Mouse (Mus musculus): ENCODE results near the gene Fbxo17.

Fbxo17 gene

GRCm38 (mm10) chr7:28766910-28767309 is 50.3 kb downstream of the Fbxo17 start:
- no peak for DNase-seq (ENCODE audit: low read depth, low spot score)

DNA sequence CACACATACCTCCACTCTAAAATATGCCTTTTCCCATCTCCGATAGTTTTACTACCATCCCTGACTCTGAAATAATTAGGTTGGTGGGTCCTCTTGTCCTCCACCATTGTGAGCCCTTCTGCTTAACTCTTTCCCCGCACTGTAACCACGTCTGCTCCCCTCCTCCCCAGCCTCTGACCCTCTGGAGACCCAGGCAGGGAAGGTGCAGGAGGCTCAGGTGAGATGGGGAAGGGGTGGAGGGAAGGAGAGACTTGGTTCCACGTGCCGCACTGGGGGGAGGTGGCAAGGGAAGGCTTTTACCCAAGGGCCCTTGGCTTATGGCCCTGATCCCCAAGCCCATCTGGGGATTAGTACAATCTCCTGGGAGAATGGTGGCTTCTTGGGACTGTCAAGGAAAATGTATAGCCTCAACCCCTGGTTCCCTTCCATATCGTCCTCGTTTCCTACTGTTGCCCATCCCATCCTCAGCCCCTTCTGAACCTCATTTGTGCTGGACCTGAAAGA is 50.9 kb downstream of the Fbxo17 start, which contains the start of gene Nfkbib:
Gene Nfkbib (minus strand): TSS at position 51 of the 504 bp plus-strand sequence.
- DNase-seq (ENCODE audit: low read depth, low spot score): no peak

DNA sequence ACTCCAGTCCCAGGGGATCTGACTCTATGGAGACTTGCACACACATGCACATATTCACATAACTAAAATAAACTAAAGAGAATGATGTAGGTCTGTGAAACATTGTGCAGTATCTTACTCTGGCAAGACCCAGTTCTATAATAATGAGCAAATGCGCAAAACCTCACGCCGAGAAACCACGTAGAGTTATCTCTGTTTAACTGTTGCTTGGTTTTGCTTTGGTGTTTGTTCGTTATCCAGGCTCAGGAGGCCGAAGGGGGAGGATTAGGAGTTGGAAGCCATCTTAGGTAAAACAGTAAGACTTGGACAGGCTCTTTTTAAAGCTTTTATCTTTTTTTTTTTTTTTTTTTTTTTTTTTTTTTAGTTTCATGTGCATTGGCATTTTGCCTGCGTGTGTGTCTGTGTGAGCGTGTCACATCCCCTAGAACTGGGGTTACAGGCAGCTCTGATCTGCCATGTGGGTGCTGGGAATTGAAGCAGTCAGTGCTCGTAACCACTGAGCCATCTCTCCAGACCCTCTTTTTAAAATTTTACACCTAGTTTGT is 52.9 kb downstream of the Fbxo17 start:
- no peak for DNase-seq (ENCODE audit: low read depth, low spot score)

DNA sequence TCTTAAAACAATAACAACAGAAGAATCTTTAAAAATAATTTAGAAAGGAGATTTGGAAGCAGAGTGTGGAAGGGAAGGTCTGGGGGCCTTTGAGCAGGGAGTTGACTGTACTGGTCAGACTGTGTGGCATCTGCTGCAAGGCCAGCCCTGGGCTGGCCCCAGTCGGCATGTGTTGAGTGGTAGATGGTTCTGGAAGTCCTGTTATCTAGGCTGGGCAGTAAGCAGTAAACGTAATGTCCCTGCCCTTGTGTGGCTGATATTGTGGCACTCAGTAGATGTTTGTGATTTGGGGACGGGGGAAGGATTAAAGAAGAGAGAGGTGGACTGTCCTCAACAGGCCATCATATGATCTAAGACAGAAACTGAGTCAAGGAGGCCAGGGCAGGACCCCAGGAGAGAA is 53.7 kb downstream of the Fbxo17 start:
- no peak for DNase-seq (ENCODE audit: low read depth, low spot score)

- DNase-seq (ENCODE audit: low read depth, low spot score): no peak
These were observed 55.3 kb downstream of the Fbxo17 start for GRCm38 (mm10) chr7:28771867-28772266.

GRCm38 (mm10) chr7:28773163-28773562 is 56.6 kb downstream of the Fbxo17 start:
- no peak for DNase-seq (ENCODE audit: low read depth, low spot score)

DNA sequence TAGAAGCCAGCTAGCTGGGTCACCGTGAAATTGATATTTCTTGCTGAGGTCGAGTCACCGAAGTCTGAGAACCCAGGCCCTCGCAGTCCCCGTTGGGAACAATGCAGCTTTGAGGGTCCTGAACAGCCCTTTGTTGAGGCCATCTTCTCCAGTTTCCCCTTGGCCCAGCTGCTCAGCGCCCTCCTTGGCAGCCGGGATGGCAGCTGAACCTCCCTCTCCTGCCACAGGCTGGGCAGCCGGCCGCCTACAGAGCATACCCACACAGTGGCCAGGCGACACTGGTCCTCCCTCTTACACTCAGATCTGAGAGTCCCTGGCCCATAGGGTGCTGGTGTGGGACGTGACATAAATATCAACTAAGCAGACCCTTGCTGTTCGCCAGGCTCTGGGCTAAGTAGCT is 57.6 kb downstream of the Fbxo17 start:
- no peak for DNase-seq (ENCODE audit: low read depth, low spot score)

GRCm38 (mm10) chr7:28775129-28775528 is 58.5 kb downstream of the Fbxo17 start:
- no peak for DNase-seq (ENCODE audit: low read depth, low spot score)

DNA sequence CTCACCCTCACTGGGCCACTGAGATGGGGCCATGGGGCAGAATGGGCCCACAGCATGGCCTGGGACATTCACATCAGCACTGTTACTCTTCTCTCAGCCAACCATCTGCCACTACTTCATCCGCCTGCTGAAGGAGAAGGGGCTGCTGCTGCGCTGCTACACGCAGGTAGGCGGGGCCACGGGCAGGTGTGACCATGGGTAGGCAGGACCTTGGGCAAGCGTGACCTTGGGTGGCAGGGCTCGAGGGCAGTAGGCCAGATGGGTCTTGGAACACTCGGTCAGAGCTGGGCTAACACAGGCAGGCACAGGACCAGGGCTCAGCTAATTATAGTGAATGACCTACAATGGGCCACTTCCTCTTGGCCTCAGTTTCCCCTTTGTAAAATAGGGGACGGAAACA is 62.2 kb downstream of the Fbxo17 start:
- DNase-seq (ENCODE audit: low read depth, low spot score): no peak

GRCm38 (mm10) chr7:28780067-28780658 is 63.6 kb downstream of the Fbxo17 start:
- no peak for DNase-seq (ENCODE audit: low read depth, low spot score)

DNA sequence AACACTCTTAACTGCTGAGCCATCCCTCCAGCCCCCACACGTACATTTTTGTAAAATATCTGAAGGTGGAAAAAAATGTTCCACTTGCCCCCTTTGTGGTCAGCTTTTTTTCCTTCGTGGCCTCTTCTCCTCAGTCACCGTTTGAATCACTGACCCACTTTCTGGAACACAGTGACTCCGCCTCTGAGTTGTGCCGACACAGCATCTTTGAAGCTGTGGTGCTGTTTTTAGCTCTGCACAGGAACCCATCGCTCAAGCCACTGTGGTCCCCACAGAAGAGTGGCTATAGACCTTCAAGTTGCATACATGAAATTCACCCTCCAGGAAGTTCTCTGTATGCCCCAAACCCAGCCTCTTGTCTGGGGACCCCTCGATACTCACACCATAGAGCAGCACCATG is 64.3 kb downstream of the Fbxo17 start:
- DNase-seq (ENCODE audit: low read depth, low spot score): no peak

DNA sequence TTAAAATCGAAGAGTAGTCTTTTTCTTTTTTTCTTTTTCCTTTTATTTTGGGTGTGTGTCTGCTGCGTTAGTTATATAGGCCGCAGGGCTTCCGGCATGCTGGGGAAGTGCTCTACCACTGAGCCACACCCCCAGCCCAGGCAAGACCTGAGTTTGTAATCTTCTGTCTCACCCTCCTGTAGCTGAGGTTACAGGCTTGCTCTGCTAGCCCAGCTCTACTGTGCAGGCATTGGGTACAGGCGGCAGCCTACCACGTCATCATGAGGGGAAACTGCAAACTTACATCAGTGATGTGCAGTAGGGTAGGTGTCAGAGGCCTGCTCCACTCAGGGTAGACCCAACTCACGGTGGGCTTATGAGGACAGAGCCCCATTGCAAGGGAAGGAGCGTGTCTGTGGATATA is 64.7 kb downstream of the Fbxo17 start:
- DNase-seq (ENCODE audit: low read depth, low spot score): no peak

- DNase-seq (ENCODE audit: low read depth, low spot score): no peak
These were observed 68.6 kb downstream of the Fbxo17 start for GRCm38 (mm10) chr7:28785161-28785560.
